Mouse (Mus musculus): ENCODE results near the gene Elp5. TPM values are rescaled to one million over a fixed set of nuclear protein-coding genes. Genes with fewer than 3 reads are reported as not detected.
A peak's percentile ranks its signal among the peaks of the same experiment; 100 is the strongest.
"Not testable (repeated sequence)": the region's sequence is repeated elsewhere in the genome, so short reads cannot be mapped to it uniquely, and the experiment has no call there.

The Elp5 gene
- polyA plus RNA-seq, 1 experiment from 2014 or later: 127 TPM

- no peak for ATAC-seq (ENCODE audit: low FRiP score, low read depth)
- peak overlapping the region; percentile 47 for H3K4me2 ChIP-seq (replicated peaks)
- H3K27me3 ChIP-seq: peaks cover 69% of the 10 kb centered on the region
- no peaks in the 10 kb centered on the region for H3K9me3 ChIP-seq
- H3K4me1 ChIP-seq: peaks cover 11% of the 10 kb centered on the region
- H3K36me3 ChIP-seq: peaks cover 41% of the 10 kb centered on the region
- peak overlapping the region; percentile 51; the same call in 1 of the 2 replicates for H3K9ac ChIP-seq (replicated peaks)
- H3K4me3 ChIP-seq: peak overlapping the region; percentile 25
- 39% methylated on average over 17 of the region's 17 CpGs for WGBS
- H3K27ac ChIP-seq (replicated peaks): no peak overlapping the region
Observed at GRCm38 (mm10) chr11:69966860-69967517, 15.3 kb downstream of the Elp5 start.

GRCm38 (mm10) chr11:69966006-69966859 is 16.1 kb downstream of the Elp5 start:
- H3K4me1 ChIP-seq: peaks cover 11% of the 10 kb centered on the region
- H3K9me3 ChIP-seq: no peaks in the 10 kb centered on the region
- WGBS: 1% methylated on average over 56 of the region's 59 CpGs
- peaks cover 33% of the 10 kb centered on the region for H3K36me3 ChIP-seq
- H3K27me3 ChIP-seq: peaks cover 75% of the 10 kb centered on the region
- H3K27ac ChIP-seq (replicated peaks): no peak overlapping the region
- H3K4me3 ChIP-seq: peak overlapping the region; percentile 25
- H3K4me2 ChIP-seq (replicated peaks): peak overlapping the region; percentile 47
- peak overlapping the region; percentile 51 for H3K9ac ChIP-seq (replicated peaks)
- ATAC-seq (ENCODE audit: low FRiP score, low read depth): no peak

DNA sequence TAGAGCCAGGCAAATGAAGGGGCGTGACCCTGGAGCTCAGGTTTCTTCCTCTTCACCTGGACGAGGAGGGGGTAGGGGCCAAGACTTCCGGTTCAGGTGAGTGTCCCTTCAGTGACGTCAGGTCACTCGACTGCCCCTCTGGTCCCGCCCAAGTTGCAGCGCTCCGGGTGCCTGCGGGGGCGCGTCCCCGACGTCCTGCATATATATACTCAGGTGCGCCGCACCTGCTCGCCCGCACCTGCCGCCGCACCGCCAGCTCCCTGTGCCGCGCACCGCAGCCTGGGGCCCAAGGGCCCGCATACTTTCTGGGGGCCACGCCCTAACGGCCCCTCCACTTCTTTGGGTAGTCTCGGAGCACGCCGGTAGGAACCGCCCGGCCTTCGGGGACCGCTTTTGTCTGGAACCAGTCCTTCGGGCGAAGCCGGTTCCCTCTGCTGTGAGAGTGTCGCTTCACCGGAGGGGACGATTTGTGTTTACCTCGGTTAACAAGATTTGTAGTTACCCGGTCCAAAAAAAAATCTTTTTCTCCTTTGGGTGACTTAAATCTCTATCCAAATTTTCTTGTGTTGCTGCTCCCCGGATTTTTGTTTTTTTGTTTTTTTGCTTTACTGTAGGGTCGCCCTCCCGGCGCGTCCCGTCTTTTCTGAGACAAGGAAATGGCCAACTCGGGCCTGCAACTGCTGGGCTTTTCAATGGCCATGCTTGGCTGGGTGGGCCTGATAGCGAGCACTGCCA is 16.9 kb downstream of the Elp5 start:
- H3K4me2 ChIP-seq (replicated peaks): no peak overlapping the region; the same call in 1 of the 2 replicates
- WGBS: 3% methylated on average over 49 of the region's 49 CpGs
- peaks cover 79% of the 10 kb centered on the region for H3K27me3 ChIP-seq

GRCm38 (mm10) chr11:69964650-69965270 is 17.6 kb downstream of the Elp5 start, which contains the start of gene Cldn7:
TSS of gene Cldn7 (plus strand) at chr11:69964779.
- Histone ChIP-seq H3K27me3 (peaks cover 79% of the 10 kb centered on the region), H3K4me3 (0 out of 2 replicates have a peak within 1 kb of the TSS, but pooled peaks have one; percentile 2), H3K9ac (replicated peaks) (no peak within 1 kb of the TSS), H3K4me2 (replicated peaks) (no peak within 1 kb of the TSS), H3K36me3 (peaks cover 22% of the 10 kb centered on the region), H3K9me3 (no peaks in the 10 kb centered on the region), H3K4me1 (peaks cover 11% of the 10 kb centered on the region), H3K27ac (replicated peaks) (no peak within 1 kb of the TSS)
- WGBS: 11% methylated on average over 24 of the region's 24 CpGs
- ATAC-seq (ENCODE audit: low FRiP score, low read depth): no peak

More for the DNA sequence above, 16.9 kb downstream of the Elp5 start:
- Histone ChIP-seq H3K9ac (replicated peaks) (0 out of 2 replicates have a peak overlapping the region, but pooled peaks have one; percentile 51), H3K36me3 (peaks cover 29% of the 10 kb centered on the region), H3K4me1 (peaks cover 11% of the 10 kb centered on the region), H3K4me3 (peak overlapping the region; percentile 25; the same call in 1 of the 2 replicates), H3K9me3 (no peaks in the 10 kb centered on the region), H3K27ac (replicated peaks) (no peak overlapping the region)
- no peak for ATAC-seq (ENCODE audit: low FRiP score, low read depth)

- Histone ChIP-seq H3K9me3 (no peaks in the 10 kb centered on the region), H3K36me3 (no peaks in the 10 kb centered on the region), H3K4me3 (no peak overlapping the region), H3K27me3 (peaks cover 63% of the 10 kb centered on the region), H3K4me1 (peaks cover 10% of the 10 kb centered on the region), H3K4me2 (replicated peaks) (no peak overlapping the region), H3K9ac (replicated peaks) (no peak overlapping the region), H3K27ac (replicated peaks) (no peak overlapping the region)
- WGBS: 57% methylated on average over 5 of the region's 5 CpGs
- no peak for ATAC-seq (ENCODE audit: low FRiP score, low read depth)
Observed at GRCm38 (mm10) chr11:69961841-69962240, 20.5 kb downstream of the Elp5 start.

- peaks cover 51% of the 10 kb centered on the region for H3K27me3 ChIP-seq
- no peak overlapping the region for H3K9ac ChIP-seq (replicated peaks)
- no peak overlapping the region for H3K4me3 ChIP-seq
- 29% methylated on average over 5 of the region's 5 CpGs for WGBS
- no peaks in the 10 kb centered on the region for H3K36me3 ChIP-seq
- no peak for ATAC-seq (ENCODE audit: low FRiP score, low read depth)
- H3K4me1 ChIP-seq: no peaks in the 10 kb centered on the region
- H3K4me2 ChIP-seq (replicated peaks): no peak overlapping the region
- no peaks in the 10 kb centered on the region for H3K9me3 ChIP-seq
- H3K27ac ChIP-seq (replicated peaks): no peak overlapping the region
Observed at GRCm38 (mm10) chr11:69960616-69961015, 21.7 kb downstream of the Elp5 start.

GRCm38 (mm10) chr11:69956218-69956617 is 26.1 kb downstream of the Elp5 start:
- WGBS: 88% methylated on average over 1 of the region's 1 CpGs

GRCm38 (mm10) chr11:69955618-69956017 is 26.7 kb downstream of the Elp5 start:
- not testable (repeated sequence) for H3K4me1 ChIP-seq; ATAC-seq (ENCODE audit: low FRiP score, low read depth); H3K9me3 ChIP-seq; H3K27ac ChIP-seq (replicated peaks); H3K36me3 ChIP-seq; H3K9ac ChIP-seq (replicated peaks); H3K4me3 ChIP-seq; H3K4me2 ChIP-seq (replicated peaks)
- H3K27me3 ChIP-seq: peaks cover 16% of the 10 kb centered on the region
- 75% methylated on average over 4 of the region's 4 CpGs for WGBS

More at GRCm38 (mm10) chr11:69956218-69956617, 26.1 kb downstream of the Elp5 start:
- Histone ChIP-seq H3K4me1 (no peaks in the 10 kb centered on the region), H3K4me2 (replicated peaks) (no peak overlapping the region), H3K36me3 (no peaks in the 10 kb centered on the region), H3K27me3 (peaks cover 21% of the 10 kb centered on the region), H3K9ac (replicated peaks) (no peak overlapping the region), H3K4me3 (no peak overlapping the region), H3K9me3 (no peaks in the 10 kb centered on the region), H3K27ac (replicated peaks) (no peak overlapping the region)
- no peak for ATAC-seq (ENCODE audit: low FRiP score, low read depth)

DNA sequence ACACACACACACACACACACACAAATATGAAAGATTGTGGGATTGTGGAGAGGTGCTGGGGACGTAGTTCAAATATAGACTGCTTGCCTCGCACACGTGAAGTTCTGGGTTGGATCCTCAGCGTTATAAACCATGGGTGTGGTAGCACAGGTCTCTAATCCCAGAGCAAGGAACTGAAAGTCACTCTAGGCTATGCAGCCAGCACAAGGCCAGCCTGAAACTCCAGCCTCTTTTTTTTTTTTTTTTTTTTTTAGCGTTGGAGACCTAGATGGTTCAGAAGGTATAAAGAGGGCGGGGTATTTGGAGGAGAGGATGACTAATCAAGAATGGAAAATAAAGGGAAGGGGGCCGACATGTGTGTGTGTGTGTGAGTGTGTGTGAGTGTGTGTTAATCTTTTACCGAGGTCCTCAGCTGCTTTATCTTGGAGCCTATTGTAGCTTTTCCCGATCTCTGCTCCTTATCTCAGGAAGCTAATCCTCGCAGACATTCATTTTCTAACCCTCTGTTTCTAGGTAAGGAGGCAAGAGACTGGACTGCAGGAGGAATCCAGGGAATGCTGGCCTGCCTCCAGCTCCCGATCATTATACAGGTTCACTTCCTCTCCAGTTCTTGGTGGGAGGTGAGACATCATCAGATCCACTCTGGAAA is 28.9 kb downstream of the Elp5 start:
- H3K36me3 ChIP-seq: no peaks in the 10 kb centered on the region

DNA sequence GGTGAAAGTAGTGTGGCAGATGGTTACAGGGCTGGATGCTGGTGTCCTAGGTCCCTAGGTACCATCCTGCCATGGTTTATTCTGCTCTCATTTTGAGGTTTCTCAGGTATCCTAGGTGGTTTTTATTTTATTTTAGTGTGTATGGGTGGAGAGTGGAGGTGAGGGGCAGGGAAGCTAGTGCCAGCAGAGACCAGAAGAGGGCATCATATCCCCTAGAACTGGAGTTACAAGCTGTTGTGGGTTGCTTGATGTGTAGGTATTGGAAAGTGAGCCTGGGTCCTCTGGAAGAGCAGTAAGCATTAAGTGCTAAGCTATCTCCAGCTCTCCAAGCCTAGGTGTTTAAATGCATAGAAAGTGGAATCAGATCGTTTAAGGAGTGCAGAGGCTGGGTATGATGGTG is 30.0 kb downstream of the Elp5 start:
- no peaks in the 10 kb centered on the region for H3K9me3 ChIP-seq
- no peak overlapping the region for H3K4me2 ChIP-seq (replicated peaks)
- H3K36me3 ChIP-seq: no peaks in the 10 kb centered on the region
- H3K27ac ChIP-seq (replicated peaks): no peak overlapping the region
- ATAC-seq (ENCODE audit: low FRiP score, low read depth): no peak
- H3K4me1 ChIP-seq: peaks cover 14% of the 10 kb centered on the region
- H3K27me3 ChIP-seq: peaks cover 16% of the 10 kb centered on the region
- 46% methylated on average over 1 of the region's 1 CpGs for WGBS
- no peak overlapping the region for H3K9ac ChIP-seq (replicated peaks)
- H3K4me3 ChIP-seq: no peak overlapping the region

More for the DNA sequence above, 28.9 kb downstream of the Elp5 start:
- no peak overlapping the region for H3K9ac ChIP-seq (replicated peaks)
- no peak overlapping the region for H3K4me3 ChIP-seq
- no peaks in the 10 kb centered on the region for H3K9me3 ChIP-seq
- ATAC-seq (ENCODE audit: low FRiP score, low read depth): no peak
- H3K4me2 ChIP-seq (replicated peaks): no peak overlapping the region
- 71% methylated on average over 11 of the region's 11 CpGs for WGBS
- peaks cover 4% of the 10 kb centered on the region for H3K4me1 ChIP-seq
- no peak overlapping the region for H3K27ac ChIP-seq (replicated peaks)
- peaks cover 21% of the 10 kb centered on the region for H3K27me3 ChIP-seq
